Mouse (Mus musculus) frontal cortex, adult (tissue): ENCODE measurements at regions not wholly inside any gene's neighbourhood (a gene's known extent, or its start where the extent isn't known, plus 50 kb on each side); places are given as distances from the start of the nearest gene placed in this dataset.

Source experiments
- ATAC-seq: cut with Nextera tagmentation; 2 replicates; pipeline ENCODE4 v1.9.2; 2017; ENCODE audit warnings: mild to moderate bottlenecking, moderate library complexity, mixed read lengths; ENCODE audit not compliant: low TSS enrichment

GRCm38 (mm10) chr3:69953674-69954329 lies 53.6 kb upstream of the Otol1 start:
- peak; percentile 50 for ATAC-seq

GRCm38 (mm10) chr3:69922792-69923418 lies 63.2 kb upstream of the Sptssb start:
- no peak for ATAC-seq

GRCm38 (mm10) chr3:69912859-69913258 lies 53.1 kb upstream of the Sptssb start:
- peak; percentile 73 for ATAC-seq

GRCm38 (mm10) chr3:69910073-69910472 lies 50.3 kb upstream of the Sptssb start:
- ATAC-seq, result no peak
